Comparison of ENCODE assay signal across 40 mouse cellular contexts in the genomic region with DNA sequence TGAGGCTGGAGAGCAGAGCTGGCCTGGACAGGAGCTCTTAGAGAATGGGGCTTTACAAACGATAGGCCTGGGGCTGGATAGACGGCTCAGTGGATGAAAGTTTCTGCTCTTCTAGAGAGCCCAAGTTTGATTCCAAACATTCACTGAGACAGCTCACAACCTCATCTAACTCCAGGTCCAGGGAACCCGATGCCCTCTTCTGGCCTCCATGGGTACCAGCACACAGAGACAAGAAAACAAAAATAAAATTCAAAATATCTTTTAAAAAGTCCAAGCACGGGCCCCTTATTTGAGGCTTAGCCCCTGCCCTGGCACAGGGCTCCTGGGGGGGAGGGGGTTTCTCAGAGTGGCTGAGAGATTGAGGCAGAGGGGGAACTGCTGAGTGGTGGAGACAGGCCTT. TPM values are rescaled to one million over a fixed set of nuclear protein-coding genes. Genes with fewer than 3 reads are reported as not detected.
A peak's percentile ranks its signal among the peaks of the same experiment; 100 is the strongest.
DNase-seq lines count a peak whose midpoint lies in the region; ATAC-seq and TF ChIP-seq lines count a peak whose summit lies in the region.
"Had no signal": no experiment of that assay in that cellular context is flagged by ENCODE, and none has a peak within 500 bp of the region (broad histone marks: within the 10 kb centered on the region; RNA-seq: fewer than 3 reads in every experiment).

No protein-coding gene starts in this region.

- no peak overlapping the region for H3K9ac ChIP-seq in forebrain, embryonic 11.5 days (ENCODE audit: low read length)
- no peak overlapping the region for H3K9ac ChIP-seq in forebrain, embryonic 13.5 days
- no peak overlapping the region for H3K9ac ChIP-seq in forebrain, embryonic 15.5 days (replicated peaks)
- H3K9ac ChIP-seq: forebrain, embryonic 12.5 days; heart, embryonic 12.5 days; hindbrain, embryonic 14.5 days; limb, embryonic 15.5 days; liver, embryonic 13.5 days; neural tube, embryonic 13.5 days; stomach, embryonic 15.5 days had no signal

- TF ChIP-seq POLR2A in bone marrow, adult 2 months (IDR thresholded peaks at IDR 0.05; ENCODE audit: borderline replicate concordance, control insufficient read depth, low read depth, low read length): no peak

- H3K4me3 ChIP-seq in forebrain, embryonic 11.5 days (ENCODE audit: low read depth, low read length): no peak overlapping the region
- H3K4me3 ChIP-seq in forebrain, embryonic 13.5 days: no peak overlapping the region
- H3K4me3 ChIP-seq in layer of hippocampus, adult 2 months: no peak overlapping the region
- H3K4me3 ChIP-seq in bone marrow, adult 2 months (replicated peaks; ENCODE audit: control insufficient read depth, low read depth, low read length): no peak overlapping the region
- no peak overlapping the region for H3K4me3 ChIP-seq in forebrain, embryonic 15.5 days
- H3K4me3 ChIP-seq: erythroblast, embryonic 14.5 days; forebrain, embryonic 12.5 days; heart, embryonic 12.5 days; limb, embryonic 10.5 days; limb, embryonic 15.5 days; liver, embryonic 13.5 days; neural tube, embryonic 13.5 days; stomach, embryonic 15.5 days had no signal

- peak; percentile 52 for TF ChIP-seq CTCF in layer of hippocampus, adult 2 months (conservative IDR thresholded peaks at IDR 0.05)
- 0 out of 2 replicates have a peak, but pooled peaks have one; percentile 4 for TF ChIP-seq CTCF in bone marrow, adult 2 months (IDR thresholded peaks at IDR 0.05; ENCODE audit: control insufficient read depth, insufficient read depth, low read length)

- no peaks in the 10 kb centered on the region for H3K9me3 ChIP-seq in forebrain, embryonic 11.5 days (ENCODE audit: control insufficient read depth, low read length)
- H3K9me3 ChIP-seq in forebrain, embryonic 13.5 days (replicated peaks): no peaks in the 10 kb centered on the region
- no peaks in the 10 kb centered on the region for H3K9me3 ChIP-seq in forebrain, embryonic 15.5 days
- H3K9me3 ChIP-seq: forebrain, embryonic 12.5 days; heart, embryonic 12.5 days; limb, embryonic 10.5 days; limb, embryonic 15.5 days; liver, embryonic 13.5 days; neural tube, embryonic 13.5 days; stomach, embryonic 15.5 days had no signal

- WGBS in forebrain, embryonic 11.5 days: 88% methylated on average over 4 of the region's 4 CpGs
- WGBS in forebrain, embryonic 13.5 days: 84% methylated on average over 4 of the region's 4 CpGs
- 95% methylated on average over 4 of the region's 4 CpGs for WGBS in bone marrow, adult 2 months
- WGBS in forebrain, embryonic 15.5 days: 83% methylated on average over 4 of the region's 4 CpGs

- no peaks in the 10 kb centered on the region; the same call in 1 of the 2 replicates for H3K27me3 ChIP-seq in forebrain, embryonic 11.5 days (ENCODE audit: control insufficient read depth, insufficient read depth, low read length)
- H3K27me3 ChIP-seq in forebrain, embryonic 13.5 days: peaks cover 4% of the 10 kb centered on the region; the same call in 1 of the 2 replicates
- no peaks in the 10 kb centered on the region for H3K27me3 ChIP-seq in forebrain, embryonic 15.5 days
- H3K27me3 ChIP-seq: heart, embryonic 12.5 days; limb, embryonic 15.5 days; stomach, embryonic 15.5 days had no signal

- peaks cover 6% of the 10 kb centered on the region for H3K4me1 ChIP-seq in forebrain, embryonic 11.5 days (replicated peaks; ENCODE audit: control insufficient read depth, insufficient read depth, low read length)
- peaks cover 8% of the 10 kb centered on the region for H3K4me1 ChIP-seq in forebrain, embryonic 13.5 days
- no peaks in the 10 kb centered on the region; the same call in 1 of the 2 replicates for H3K4me1 ChIP-seq in bone marrow, adult 2 months (ENCODE audit: control insufficient read depth, insufficient read depth, low read length)
- H3K4me1 ChIP-seq in forebrain, embryonic 15.5 days: peaks cover 8% of the 10 kb centered on the region

- H3K4me2 ChIP-seq in forebrain, embryonic 11.5 days (ENCODE audit: low read depth, low read length, severe bottlenecking): no peak overlapping the region
- no peak overlapping the region for H3K4me2 ChIP-seq in forebrain, embryonic 13.5 days
- H3K4me2 ChIP-seq in forebrain, embryonic 15.5 days (replicated peaks): no peak overlapping the region
- H3K4me2 ChIP-seq: forebrain, embryonic 12.5 days; heart, embryonic 12.5 days; hindbrain, embryonic 14.5 days; limb, embryonic 15.5 days; liver, embryonic 13.5 days; midbrain, embryonic 11.5 days; neural tube, embryonic 13.5 days; stomach, embryonic 15.5 days had no signal

- no peaks in the 10 kb centered on the region; the same call in 1 of the 2 replicates for H3K36me3 ChIP-seq in forebrain, embryonic 11.5 days (ENCODE audit: control insufficient read depth, insufficient read depth, low read length)
- H3K36me3 ChIP-seq in forebrain, embryonic 13.5 days (ENCODE audit: poor library complexity, severe bottlenecking): peaks cover 82% of the 10 kb centered on the region
- H3K36me3 ChIP-seq in forebrain, embryonic 15.5 days: peaks cover 72% of the 10 kb centered on the region

- no peak for ATAC-seq in forebrain, embryonic 11.5 days (replicated peaks; ENCODE audit: low FRiP score)
- ATAC-seq in forebrain, embryonic 13.5 days: no peak
- ATAC-seq in forebrain, embryonic 15.5 days (replicated peaks): no peak
- ATAC-seq: activated CD4-positive, CD25-positive, alpha-beta regulatory T cell, adult 4 months; intestine, embryonic 16.5 days had no signal

- DNase-seq in forebrain, embryonic 11.5 days (ENCODE audit: low spot score): peak; percentile 32
- DNase-seq in layer of hippocampus, adult 2 months (ENCODE audit: low spot score in 2 of 2): no peak
- DNase-seq in layer of hippocampus, adult 18-20 months (ENCODE audit: low spot score in 2 of 2): no peak
- DNase-seq in 3T3-L1 (ENCODE audit: low read depth, low spot score): peak; percentile 40
- no peak for DNase-seq in spleen, adult 12 weeks (ENCODE audit: low spot score)
- DNase-seq: adrenal gland, adult 8-10 months; cerebellum, adult 11-12 months; cerebellum, postnatal 10 days; gastrocnemius, postnatal 36 days; heart, adult 18-20 months; kidney, postnatal 25 days; liver, embryonic 13.5 days; lung, adult 2 months; lung, postnatal 36 days; thymus, postnatal 14 days had no signal

- no peak overlapping the region for H3K27ac ChIP-seq in forebrain, embryonic 11.5 days (ENCODE audit: low read depth, low read length)
- no peak overlapping the region for H3K27ac ChIP-seq in forebrain, embryonic 13.5 days
- no peak overlapping the region for H3K27ac ChIP-seq in layer of hippocampus, adult 2 months
- no peak overlapping the region for H3K27ac ChIP-seq in bone marrow, adult 2 months (ENCODE audit: control insufficient read depth, insufficient read depth, low read depth, low read length, poor library complexity)
- H3K27ac ChIP-seq in forebrain, embryonic 15.5 days (replicated peaks): no peak overlapping the region
- H3K27ac ChIP-seq: forebrain, embryonic 12.5 days; hindbrain, embryonic 14.5 days; limb, embryonic 10.5 days; limb, embryonic 15.5 days; liver, embryonic 13.5 days; neural tube, embryonic 13.5 days; stomach, embryonic 15.5 days had no signal

RNA-seq across cellular contexts. Expression of a gene that starts 4.9 kb away (rescaled TPM):
- polyA plus RNA-seq in forebrain, embryonic 11.5 days (2014; fragmentation: Nextera tagmentation; extraction: Ambion mirVana): not detected in 2 replicates
- not detected in 2 replicates for polyA plus RNA-seq in forebrain, embryonic 13.5 days (2015; fragmentation: Nextera tagmentation; extraction: Ambion mirVana)
- total RNA-seq in layer of hippocampus, adult 2 months (2021): under 1 TPM; 0.47 to 0.72 TPM
- total RNA-seq in layer of hippocampus, adult 18-20 months (2021): under 1 TPM; 0.58 to 0.77 TPM
- polyA plus RNA-seq in bone marrow, adult 2 months (2011; ENCODE audit: insufficient read depth, insufficient read length, low replicate concordance, missing spikeins): not detected in 2 replicates
- polyA plus RNA-seq in forebrain, embryonic 15.5 days (2015; fragmentation: Nextera tagmentation; extraction: Ambion mirVana): not detected in 2 replicates
- total RNA-seq: adrenal gland, adult 8-10 months; adrenal gland, postnatal 4 days; common myeloid progenitor, adult 5-6 weeks; gastrocnemius, adult 18-20 months; gastrocnemius, postnatal 36 days; heart, adult 18-20 months; hematopoietic stem cell, adult 5-6 weeks; megakaryocyte, adult 5-6 weeks had no signal
- polyA plus RNA-seq: activated CD4-positive, CD25-positive, alpha-beta regulatory T cell, adult 4 months; embryonic facial prominence, embryonic 14.5 days; erythroblast, embryonic 14.5 days; forebrain, embryonic 12.5 days; frontal cortex, adult 2 months; heart, embryonic 12.5 days; heart, postnatal 0 days; hindbrain, embryonic 14.5 days; intestine, embryonic 16.5 days; kidney, embryonic 14.5 days; limb, embryonic 10.5 days; limb, embryonic 15.5 days; liver, embryonic 13.5 days; lung, adult 2 months; midbrain, embryonic 11.5 days; neural tube, embryonic 13.5 days; urinary bladder, adult 2 months had no signal

RNA-seq across cellular contexts. Expression of a gene that starts 8.3 kb away (rescaled TPM):
- not detected in 2 replicates for polyA plus RNA-seq in forebrain, embryonic 11.5 days (2014; fragmentation: Nextera tagmentation; extraction: Ambion mirVana)
- not detected in 2 replicates for polyA plus RNA-seq in forebrain, embryonic 13.5 days (2015; fragmentation: Nextera tagmentation; extraction: Ambion mirVana)
- total RNA-seq in layer of hippocampus, adult 2 months (2021): not detected
- not detected for total RNA-seq in layer of hippocampus, adult 18-20 months (2021)
- 2.0 TPM in 1 of 2 replicates, not detected in the other for polyA plus RNA-seq in bone marrow, adult 2 months (2011; ENCODE audit: insufficient read depth, insufficient read length, low replicate concordance, missing spikeins)
- 0.34 TPM in 1 of 2 replicates, not detected in the other for polyA plus RNA-seq in forebrain, embryonic 15.5 days (2015; fragmentation: Nextera tagmentation; extraction: Ambion mirVana)
- total RNA-seq: adrenal gland, adult 8-10 months; heart, adult 18-20 months; hematopoietic stem cell, adult 5-6 weeks had no signal
- polyA plus RNA-seq: forebrain, embryonic 12.5 days; heart, postnatal 0 days; hindbrain, embryonic 14.5 days; intestine, embryonic 16.5 days; kidney, embryonic 14.5 days; limb, embryonic 10.5 days; limb, embryonic 15.5 days; liver, embryonic 13.5 days; midbrain, embryonic 11.5 days; stomach, embryonic 15.5 days had no signal

RNA-seq across cellular contexts. Expression of a gene that starts 28.2 kb away (rescaled TPM):
- 1.1 and 1.3 TPM in 2 replicates for polyA plus RNA-seq in forebrain, embryonic 11.5 days (2014; fragmentation: Nextera tagmentation; extraction: Ambion mirVana)
- 0.15 and 0.30 TPM in 2 replicates for polyA plus RNA-seq in forebrain, embryonic 13.5 days (2015; fragmentation: Nextera tagmentation; extraction: Ambion mirVana)
- not detected for total RNA-seq in layer of hippocampus, adult 2 months (2021)
- not detected for total RNA-seq in layer of hippocampus, adult 18-20 months (2021)
- polyA plus RNA-seq in bone marrow, adult 2 months (2011; ENCODE audit: insufficient read depth, insufficient read length, low replicate concordance, missing spikeins): 8.6 and 28.3 TPM in 2 replicates
- polyA plus RNA-seq in forebrain, embryonic 15.5 days (2015; fragmentation: Nextera tagmentation; extraction: Ambion mirVana): 0.08 and 0.24 TPM in 2 replicates
- total RNA-seq: adrenal gland, adult 8-10 months; gastrocnemius, postnatal 36 days; layer of hippocampus, postnatal 25 days had no signal
- polyA plus RNA-seq: frontal cortex, adult 2 months had no signal

RNA-seq across cellular contexts. Expression of a gene that starts 36.3 kb away (rescaled TPM):
- polyA plus RNA-seq in forebrain, embryonic 11.5 days (2014; fragmentation: Nextera tagmentation; extraction: Ambion mirVana): 88.0 and 90.0 TPM in 2 replicates
- 108 and 119 TPM in 2 replicates for polyA plus RNA-seq in forebrain, embryonic 13.5 days (2015; fragmentation: Nextera tagmentation; extraction: Ambion mirVana)
- total RNA-seq in layer of hippocampus, adult 2 months (2021): 10 to 100 TPM; 88.8 to 99.4 TPM
- total RNA-seq in layer of hippocampus, adult 18-20 months (2021): 10 to 100 TPM; 88.7 to 91.8 TPM
- polyA plus RNA-seq in bone marrow, adult 2 months (2011; ENCODE audit: insufficient read depth, insufficient read length, low replicate concordance, missing spikeins): 125 and 265 TPM in 2 replicates
- polyA plus RNA-seq in forebrain, embryonic 15.5 days (2015; fragmentation: Nextera tagmentation; extraction: Ambion mirVana): 126 and 130 TPM in 2 replicates

RNA-seq across cellular contexts. Expression of a gene that starts 36.5 kb away (rescaled TPM):
- 129 and 137 TPM in 2 replicates for polyA plus RNA-seq in forebrain, embryonic 11.5 days (2014; fragmentation: Nextera tagmentation; extraction: Ambion mirVana)
- polyA plus RNA-seq in forebrain, embryonic 13.5 days (2015; fragmentation: Nextera tagmentation; extraction: Ambion mirVana): 156 and 165 TPM in 2 replicates
- total RNA-seq in layer of hippocampus, adult 2 months (2021): 100 to 1,000 TPM; 115 to 123 TPM
- total RNA-seq in layer of hippocampus, adult 18-20 months (2021): 100 to 1,000 TPM; 121 to 123 TPM
- polyA plus RNA-seq in bone marrow, adult 2 months (2011; ENCODE audit: insufficient read depth, insufficient read length, low replicate concordance, missing spikeins): 28.7 and 49.2 TPM in 2 replicates
- 167 and 168 TPM in 2 replicates for polyA plus RNA-seq in forebrain, embryonic 15.5 days (2015; fragmentation: Nextera tagmentation; extraction: Ambion mirVana)

Comparison
In these comparisons a context has a peak if more than half of its experiments do, and no peak if none do; other contexts are left out.
1. DNase-seq: peak in forebrain, embryonic 11.5 days (single experiment) and 3T3-L1 (single experiment); none in layer of hippocampus, adult 2 months (0 of 2), layer of hippocampus, adult 18-20 months (0 of 2) and spleen, adult 12 weeks (single experiment).